Mouse (Mus musculus): Measurements from ENCODE around the gene Pth2.

Gene Pth2

DNA sequence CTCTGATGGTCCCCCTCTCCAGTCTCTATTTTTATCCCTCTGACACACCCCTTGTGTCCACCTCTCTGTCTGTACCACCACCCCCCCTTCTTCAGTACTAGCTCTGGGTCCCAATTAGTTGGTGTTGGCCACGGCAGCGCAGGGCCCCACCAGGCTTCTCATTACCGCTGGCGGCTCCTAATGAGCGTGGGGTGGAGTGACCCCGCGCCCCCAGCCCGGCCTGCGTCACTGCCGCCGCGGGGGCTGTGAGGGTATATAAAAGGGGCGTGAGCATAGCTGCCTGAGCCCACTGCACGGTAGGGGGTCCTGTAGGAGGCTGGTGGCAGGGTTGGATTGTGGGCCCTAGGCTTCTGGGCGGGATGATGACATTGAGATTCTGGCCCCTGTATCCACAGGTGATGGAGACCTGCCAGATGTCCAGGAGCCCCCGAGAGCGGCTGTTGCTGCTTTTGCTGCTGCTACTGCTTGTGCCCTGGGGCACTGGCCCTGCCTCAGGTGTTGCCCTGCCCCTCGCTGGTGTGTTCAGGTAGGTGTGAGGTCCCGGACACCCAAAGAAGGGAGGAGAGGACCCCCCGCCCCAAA is at the start of gene Pth2:
Gene Pth2 (plus strand): TSS at position 100 of the 582 bp plus-strand sequence.
- CTCF ChIA-PET = interaction anchor here (0.5 to 0.7 kb wide), 2 partner anchors 10 to 588 kb away, joined by 3 to 4 read pairs; no protein-coding TSS in a partner anchor

GRCm38 (mm10) chr7:45131850-45132249 is 48.9 kb upstream of the Pth2 start:
- CTCF ChIA-PET = interaction anchor here (0.7 kb wide), 1 partner anchor 46 kb away, joined by 4 read pairs; no protein-coding TSS in a partner anchor

GRCm38 (mm10) chr7:45133446-45134159 is 47.2 kb upstream of the Pth2 start:
- CTCF ChIA-PET = interaction anchor here (0.6 kb wide), 2 partner anchors 53 to 216 kb away, joined by 3 to 4 read pairs; no protein-coding TSS in a partner anchor

DNA sequence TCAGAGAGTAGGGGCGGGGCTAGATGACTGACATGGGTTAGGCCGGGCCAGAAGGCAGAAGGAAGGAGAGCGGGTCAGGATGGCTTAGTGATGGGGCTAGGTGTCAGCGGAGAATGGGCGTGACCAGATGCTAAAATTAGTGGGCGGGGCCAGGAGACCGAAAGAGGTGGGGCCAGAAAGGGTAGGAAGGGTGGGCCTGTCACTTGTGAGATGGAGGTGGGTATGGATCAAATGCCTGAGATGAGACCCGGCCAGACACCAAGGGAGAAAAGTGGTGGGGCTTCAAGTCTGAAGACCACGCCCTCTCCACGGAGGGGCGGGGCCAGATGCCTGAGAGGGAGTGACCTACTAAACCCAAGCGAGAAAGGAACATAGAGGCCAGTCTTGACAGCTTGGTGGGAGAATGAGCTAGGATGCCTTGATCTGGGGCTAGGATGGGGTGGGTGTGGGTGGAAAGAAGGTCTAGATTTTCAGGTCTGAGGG is 46.2 kb upstream of the Pth2 start:
- CTCF ChIA-PET = no interaction called here

- CTCF ChIA-PET = no interaction called here
Measured at GRCm38 (mm10) chr7:45135370-45135769, 45.4 kb upstream of the Pth2 start.

DNA sequence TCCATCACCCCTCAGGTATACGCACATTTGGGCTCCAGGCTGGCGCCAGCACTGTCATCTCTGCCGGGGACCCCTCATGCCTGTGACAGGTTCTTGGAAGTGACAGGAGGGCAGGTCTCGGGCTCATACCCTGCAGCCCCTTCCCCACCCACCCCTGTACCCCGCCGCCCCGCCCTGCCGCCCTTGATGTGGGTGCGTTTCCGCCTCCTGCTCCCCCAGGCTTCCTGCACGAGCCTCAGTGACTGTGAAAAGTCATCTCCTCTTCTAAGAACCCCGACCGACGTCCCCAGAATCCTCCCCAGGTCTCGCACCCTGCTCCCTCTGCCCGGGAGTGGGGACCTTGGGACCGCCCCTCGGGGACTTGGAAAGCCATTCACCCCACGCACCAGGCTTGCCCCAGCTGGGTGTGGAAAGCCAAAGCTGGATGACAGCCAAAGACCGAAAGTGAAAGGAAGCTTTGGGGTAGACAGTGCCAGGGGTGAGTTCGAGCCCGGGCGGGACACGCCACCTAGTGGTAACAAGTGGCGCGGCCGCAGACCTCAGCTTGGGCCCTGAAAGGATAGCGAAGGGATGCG is 44.7 kb upstream of the Pth2 start, which contains the start of the genes Gm45713 and Flt3l:
Gene Gm45713 (minus strand): TSS at position 239 of the 575 bp plus-strand sequence.
Gene Flt3l (minus strand): TSS at position 440 of the 575 bp plus-strand sequence.
- CTCF ChIA-PET = interaction anchor here (0.7 to 1.5 kb wide), 3 partner anchors 14 to 59 kb away, joined by 3 to 19 read pairs (median 4); no protein-coding TSS in a partner anchor

- CTCF ChIA-PET = interaction anchor here (0.5 to 1.5 kb wide), 5 partner anchors 30 to 1253 kb away, joined by 3 to 19 read pairs (median 3); no protein-coding TSS in a partner anchor
Measured at GRCm38 (mm10) chr7:45137171-45138006, 43.4 kb upstream of the Pth2 start.

- CTCF ChIA-PET = interaction anchor here (0.5 to 0.7 kb wide), 2 partner anchors 46 to 278 kb away, joined by 3 read pairs; partner anchors contain the start of gene Rcn3
Measured at GRCm38 (mm10) chr7:45138403-45138802, 42.4 kb upstream of the Pth2 start.

- CTCF ChIA-PET = interaction anchor here (0.7 kb wide), 2 partner anchors 14 to 112 kb away, joined by 4 read pairs; no protein-coding TSS in a partner anchor
Measured at GRCm38 (mm10) chr7:45139904-45140723, 40.7 kb upstream of the Pth2 start.

GRCm38 (mm10) chr7:45141319-45141718 is 39.5 kb upstream of the Pth2 start:
- CTCF ChIA-PET = no interaction called here

- CTCF ChIA-PET = no interaction called here
Measured at GRCm38 (mm10) chr7:45141914-45142313, 38.9 kb upstream of the Pth2 start.

GRCm38 (mm10) chr7:45144368-45145174 is 36.2 kb upstream of the Pth2 start:
- CTCF ChIA-PET = no interaction called here

- CTCF ChIA-PET = no interaction called here
Measured at GRCm38 (mm10) chr7:45145460-45145859, 35.3 kb upstream of the Pth2 start.

GRCm38 (mm10) chr7:45147267-45147666 is 33.5 kb upstream of the Pth2 start:
- CTCF ChIA-PET = no interaction called here

- CTCF ChIA-PET = no interaction called here
Measured at GRCm38 (mm10) chr7:45147899-45148298, 32.9 kb upstream of the Pth2 start.

DNA sequence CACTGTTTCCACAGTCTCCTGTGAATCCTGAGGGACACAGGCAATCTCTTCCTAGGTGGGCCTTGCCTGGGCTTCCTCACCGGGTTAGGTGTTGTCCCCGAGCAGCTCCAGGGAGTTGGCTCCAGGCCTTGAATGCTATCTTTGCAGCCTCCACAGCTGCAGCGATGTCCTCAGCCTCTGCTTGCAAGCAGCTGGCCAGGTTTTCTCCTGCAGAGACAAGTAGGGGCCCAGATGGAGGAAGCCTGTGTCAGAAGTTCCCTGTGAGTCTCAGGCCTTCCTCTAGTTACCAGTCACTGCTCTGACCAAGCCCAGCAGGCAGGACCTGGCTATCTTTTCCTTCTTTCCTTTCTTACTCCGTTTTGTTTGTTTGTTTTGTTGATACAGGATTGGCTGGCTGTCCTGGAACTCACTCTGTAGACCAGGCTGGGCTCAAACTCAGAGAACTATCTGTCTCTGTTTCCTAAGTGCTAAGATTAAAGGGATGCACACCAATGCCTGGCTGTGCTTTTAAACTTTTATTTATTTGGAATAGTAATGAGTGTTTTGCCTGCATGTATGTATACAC is 32.2 kb upstream of the Pth2 start:
- CTCF ChIA-PET = no interaction called here

- CTCF ChIA-PET = no interaction called here
Measured at GRCm38 (mm10) chr7:45149545-45149944, 31.2 kb upstream of the Pth2 start.

GRCm38 (mm10) chr7:45150321-45150720 is 30.5 kb upstream of the Pth2 start:
- CTCF ChIA-PET = interaction anchor here (0.6 kb wide), 2 partner anchors 12 to 21 kb away, joined by 4 read pairs; no protein-coding TSS in a partner anchor

DNA sequence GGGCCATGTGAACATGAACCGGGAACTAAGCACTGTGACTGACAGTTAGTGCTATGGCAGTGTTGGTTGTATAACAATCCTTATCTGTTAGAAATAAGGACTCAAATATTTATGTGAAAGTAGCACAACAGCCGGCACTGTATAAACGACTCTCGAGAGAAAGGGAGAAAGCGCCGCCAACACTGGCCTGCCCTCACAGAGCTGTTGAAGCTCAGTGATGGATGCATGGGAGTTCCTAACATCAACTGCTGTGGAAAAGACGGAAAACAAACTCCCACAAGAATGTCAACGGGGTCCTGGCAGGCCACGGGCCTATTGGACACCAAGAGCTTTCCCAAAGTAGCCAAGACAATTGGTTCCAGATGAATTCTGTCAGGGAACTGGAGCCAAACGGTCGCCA is 29.5 kb upstream of the Pth2 start:
- CTCF ChIA-PET = no interaction called here
